Mouse (Mus musculus) testis, adult 2 months (tissue): ENCODE data around the gene Fto.

Experiments used
- CTCF ChIP-seq: fragments of 200-500 bp; IDR thresholded peaks from 2 replicates; pipeline ENCODE4 v1.5.1; 2012; ENCODE audit warnings: low read depth, mild to moderate bottlenecking, inconsistent platforms, low read length, moderate library complexity; ENCODE audit not compliant: control insufficient read depth, insufficient read depth, insufficient replicate concordance
- POLR2A ChIP-seq: fragments of 200-500 bp; IDR thresholded peaks from 2 replicates; pipeline ENCODE4 v1.6.1; 2012; ENCODE audit warnings: low read depth, mild to moderate bottlenecking, inconsistent platforms, low read length, moderate library complexity; ENCODE audit not compliant: control insufficient read depth

- TF ChIP-seq CTCF (no peak), POLR2A (no peak)
These were observed 356.2 kb downstream of the Fto start for GRCm38 (mm10) chr8:91669461-91670071.
